Mouse (Mus musculus) left cerebral cortex, postnatal 4 days (tissue): ENCODE measurements around the gene Wnt8b. TPM values are rescaled to one million over a fixed set of nuclear protein-coding genes. Genes with fewer than 3 reads are reported as not detected.

ENCODE experiments used
- DNase-seq: peaks from one replicate; pipeline ENCODE4 v3.0.0-alpha.2; 2022
- intact Hi-C: fragments of 180-260 bp; cut with DNase I; formaldehyde crosslinking; loops from one replicate; pipeline ENCODE4 v1.15.1; 2025
- total RNA-seq, 2 experiments: library from RNA; stranded (reverse); gene quantifications; 2 replicates each; pipeline ENCODE4 v1.2.3; 2021

Gene Wnt8b
- total RNA-seq, 2 experiments from 2014 or later: 0.14 TPM; not detected in 1

DNA sequence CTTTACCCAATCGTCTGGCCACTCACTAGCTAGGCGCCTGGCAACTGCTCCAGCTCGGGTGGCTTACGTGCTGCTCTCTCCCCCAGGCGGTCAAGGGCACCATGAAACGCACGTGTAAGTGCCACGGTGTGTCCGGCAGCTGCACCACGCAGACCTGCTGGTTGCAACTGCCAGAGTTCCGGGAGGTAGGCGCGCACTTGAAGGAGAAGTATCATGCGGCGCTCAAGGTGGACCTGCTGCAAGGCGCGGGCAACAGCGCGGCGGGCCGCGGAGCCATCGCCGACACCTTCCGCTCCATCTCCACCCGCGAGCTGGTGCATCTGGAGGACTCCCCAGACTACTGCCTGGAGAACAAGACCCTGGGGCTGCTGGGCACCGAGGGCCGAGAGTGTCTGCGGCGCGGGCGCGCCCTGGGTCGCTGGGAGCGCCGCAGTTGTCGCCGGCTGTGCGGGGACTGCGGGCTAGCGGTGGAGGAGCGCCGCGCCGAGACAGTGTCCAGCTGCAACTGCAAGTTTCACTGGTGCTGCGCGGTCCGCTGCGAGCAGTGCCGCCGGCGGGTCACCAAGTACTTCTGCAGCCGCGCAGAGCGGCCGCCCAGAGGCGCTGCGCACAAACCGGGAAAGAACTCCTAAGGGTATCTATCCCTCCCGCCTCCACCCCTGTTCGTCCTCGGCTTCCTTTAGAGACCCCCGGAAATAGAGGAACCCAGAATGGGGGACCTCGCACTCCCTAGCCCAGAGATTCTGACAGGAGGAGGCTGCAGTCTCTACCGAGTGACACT, 18.4 kb downstream of the Wnt8b start:
- intact Hi-C loops: no loop called here
- peak; percentile 18 for DNase-seq

DNA sequence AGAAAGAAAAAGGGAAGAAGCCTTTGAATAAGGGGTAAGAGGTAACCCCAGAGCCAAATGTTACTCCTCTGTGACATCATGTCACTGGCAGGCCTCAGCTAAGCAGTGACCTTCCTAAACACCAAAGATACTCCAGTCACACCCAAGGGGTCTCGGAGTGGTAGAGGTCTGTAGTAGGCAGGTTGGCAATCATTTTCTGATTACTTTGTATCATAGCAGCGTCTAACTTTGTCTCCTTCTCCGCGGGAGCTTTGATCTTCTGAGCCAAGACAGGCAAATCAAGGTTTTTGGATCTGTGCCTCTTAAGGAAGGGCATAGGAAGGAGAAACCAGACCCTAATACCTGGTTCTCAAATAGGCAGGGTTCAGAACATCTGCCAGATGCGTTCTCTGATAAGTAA, 19.3 kb downstream of the Wnt8b start:
- no peak for DNase-seq

DNA sequence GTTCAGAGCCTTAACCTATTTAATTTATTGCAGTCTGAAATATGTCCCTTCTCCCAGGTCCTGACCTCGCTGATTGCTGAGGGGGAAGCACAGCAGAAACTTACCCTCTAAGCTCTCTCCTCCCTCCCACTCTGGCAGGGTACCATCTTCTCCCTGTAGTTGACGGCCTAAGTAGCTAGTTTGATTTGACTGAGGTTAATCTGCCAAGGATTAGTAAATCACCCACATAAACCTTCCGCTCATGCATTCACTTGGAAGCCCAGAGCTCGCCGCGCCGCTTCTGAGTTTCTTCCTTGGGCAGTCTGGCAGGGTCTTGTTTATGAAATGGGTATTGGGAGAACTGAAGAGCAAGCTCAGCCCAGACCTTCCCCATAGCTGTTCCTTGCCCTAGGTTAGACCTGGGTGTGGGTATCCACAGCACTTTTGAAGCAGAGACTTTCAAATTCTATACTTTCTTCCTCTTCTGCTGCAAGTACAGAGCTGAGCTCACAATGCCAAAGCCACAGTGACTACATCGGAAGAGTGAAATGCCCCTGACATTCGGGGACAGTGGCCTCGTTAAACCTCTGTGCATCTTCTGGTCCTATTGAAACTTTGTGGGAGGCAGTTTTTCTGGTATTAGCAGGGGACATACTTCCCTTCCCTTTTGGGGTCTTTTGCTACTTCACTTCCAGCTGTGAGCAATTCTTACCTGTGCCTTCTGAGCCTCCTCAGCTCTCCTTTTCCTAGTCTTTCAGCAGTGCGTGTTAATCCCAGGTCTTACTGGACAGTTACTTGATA, 20.0 kb downstream of the Wnt8b start:
- intact Hi-C loops: no loop called here
- DNase-seq: no peak

More for the DNA sequence above, 19.3 kb downstream of the Wnt8b start:
- intact Hi-C loops: no loop called here

DNA sequence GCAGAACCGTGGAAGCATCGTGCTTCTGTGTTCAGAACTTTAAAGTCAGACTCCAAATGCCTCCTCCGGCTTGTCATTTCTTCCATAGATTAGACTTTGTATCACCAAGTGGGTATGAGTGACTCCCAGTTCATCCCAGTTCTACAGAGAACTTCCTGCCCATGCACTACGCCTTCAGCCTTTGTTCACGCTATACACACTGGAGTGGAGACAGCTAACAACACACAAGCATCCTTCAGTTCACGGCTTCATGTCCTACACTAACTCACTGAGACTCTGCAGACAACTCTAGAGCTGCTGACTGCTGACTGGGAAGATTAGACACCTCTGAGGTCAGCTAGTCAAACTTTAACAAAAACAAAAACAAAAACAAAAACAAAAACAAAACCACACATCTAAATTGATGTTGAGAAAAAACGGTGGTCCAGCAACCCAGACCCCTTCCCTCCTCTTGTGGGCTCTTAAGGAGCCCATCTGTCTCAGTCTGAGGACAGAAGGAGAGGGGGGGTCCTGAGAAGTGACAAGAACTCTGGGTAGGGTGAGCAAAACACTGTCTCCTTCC, 20.7 kb downstream of the Wnt8b start:
- DNase-seq: no peak

DNA sequence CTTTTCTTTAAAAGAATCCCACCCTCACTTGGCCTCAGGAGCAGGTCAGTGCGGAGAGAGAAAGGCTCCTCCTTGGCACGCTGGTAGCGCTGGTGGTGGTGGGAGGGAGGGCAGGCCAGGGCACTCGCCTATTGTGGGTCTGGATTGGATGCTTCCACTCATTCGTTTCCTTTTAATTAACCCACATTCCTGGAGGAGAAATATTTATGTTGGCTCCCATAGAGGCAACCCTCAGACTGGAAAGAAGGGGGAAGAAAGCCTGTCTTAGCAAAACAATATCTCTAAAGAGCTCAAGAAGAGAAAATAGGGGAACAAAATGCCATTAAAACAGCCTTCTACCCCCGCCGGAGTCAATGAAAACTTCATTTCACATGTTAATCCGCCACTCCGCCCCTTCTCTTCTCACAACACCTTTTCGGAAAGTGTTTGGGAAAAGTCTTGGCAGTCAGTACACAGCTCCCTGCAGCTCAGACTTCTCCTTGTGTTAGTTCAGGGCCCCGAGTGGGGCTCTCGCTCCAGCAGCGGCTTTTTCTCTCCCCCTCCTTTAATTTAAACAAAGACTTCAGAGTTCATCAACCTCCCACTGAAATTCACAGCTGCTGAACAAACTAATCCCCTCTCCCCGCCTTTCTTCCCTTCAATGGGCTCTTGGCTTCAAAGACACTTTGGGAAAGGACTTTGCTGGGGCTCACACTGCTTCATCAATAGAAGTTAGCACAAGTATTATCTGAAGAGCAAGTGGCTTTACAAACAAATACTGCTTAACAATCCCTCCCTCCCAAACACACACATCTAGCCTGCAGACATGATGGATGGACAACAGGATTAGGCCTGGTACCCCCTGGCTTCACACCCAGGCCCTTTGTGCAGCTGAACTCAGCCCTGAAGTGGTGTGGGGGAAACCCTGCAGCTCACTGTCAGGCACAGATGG, 21.5 kb downstream of the Wnt8b start:
- intact Hi-C loops: no loop called here
- no peak for DNase-seq

More for the DNA sequence above, 20.7 kb downstream of the Wnt8b start:
- intact Hi-C loops: no loop called here

DNA sequence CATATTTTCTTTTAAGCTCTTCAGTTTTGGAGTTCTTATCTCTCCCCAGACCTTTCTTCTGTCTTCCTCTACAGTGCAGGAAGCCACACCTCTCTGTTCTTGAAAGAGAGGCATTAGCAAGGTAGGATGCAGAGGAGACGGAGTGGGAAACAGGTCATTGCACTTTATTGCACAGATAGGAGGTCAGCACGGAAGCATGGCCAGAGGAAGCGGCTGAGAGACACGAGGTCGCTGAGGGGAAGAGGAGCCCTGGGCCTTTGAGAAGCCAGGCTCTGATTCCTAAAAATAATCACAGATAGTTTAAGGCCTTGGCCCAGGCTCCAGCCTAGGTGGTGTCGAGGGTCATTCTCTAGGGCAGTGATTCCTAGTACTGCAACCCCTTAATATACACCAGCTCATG, 22.5 kb downstream of the Wnt8b start:
- DNase-seq: no peak
- intact Hi-C loops: no loop called here

DNA sequence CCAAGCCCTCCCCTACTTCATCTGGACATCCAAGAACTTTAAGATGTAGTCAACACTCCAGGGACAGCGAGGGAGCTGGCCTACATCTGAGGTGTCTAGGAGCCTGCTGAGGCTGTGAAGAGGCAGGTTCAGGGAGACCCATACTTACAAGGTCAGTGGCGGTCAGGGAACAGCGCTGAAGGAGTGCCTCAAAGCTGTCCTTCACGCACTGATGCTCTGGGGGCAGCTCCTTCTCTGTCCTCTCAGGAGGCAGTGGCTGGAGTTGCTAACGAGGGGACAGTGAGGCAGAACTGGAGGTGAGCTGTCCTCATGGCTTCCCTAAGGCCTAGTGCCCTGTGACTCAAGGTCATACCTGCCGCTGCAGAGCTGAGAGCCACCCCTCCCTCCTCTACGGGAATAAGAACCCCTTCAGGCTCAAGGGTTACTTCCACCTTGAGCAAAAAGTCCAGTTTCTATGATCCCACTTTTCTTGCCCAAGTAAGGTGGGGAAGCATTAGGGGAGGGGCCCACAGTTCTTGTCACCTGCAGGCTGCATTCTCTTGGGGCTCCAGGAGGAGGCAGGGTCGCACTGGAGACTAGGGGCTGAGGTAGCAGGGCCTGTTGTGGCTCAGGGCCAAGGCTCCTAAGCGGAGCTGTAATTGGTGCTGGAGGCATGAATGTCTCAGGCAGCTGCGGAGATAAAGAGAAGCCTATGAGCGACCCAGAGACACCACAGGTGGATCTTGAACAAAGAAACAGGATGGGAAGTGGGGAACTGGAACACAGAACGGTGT, 24.9 kb downstream of the Wnt8b start:
- intact Hi-C loops: no loop called here
- peak; percentile 30 for DNase-seq

DNA sequence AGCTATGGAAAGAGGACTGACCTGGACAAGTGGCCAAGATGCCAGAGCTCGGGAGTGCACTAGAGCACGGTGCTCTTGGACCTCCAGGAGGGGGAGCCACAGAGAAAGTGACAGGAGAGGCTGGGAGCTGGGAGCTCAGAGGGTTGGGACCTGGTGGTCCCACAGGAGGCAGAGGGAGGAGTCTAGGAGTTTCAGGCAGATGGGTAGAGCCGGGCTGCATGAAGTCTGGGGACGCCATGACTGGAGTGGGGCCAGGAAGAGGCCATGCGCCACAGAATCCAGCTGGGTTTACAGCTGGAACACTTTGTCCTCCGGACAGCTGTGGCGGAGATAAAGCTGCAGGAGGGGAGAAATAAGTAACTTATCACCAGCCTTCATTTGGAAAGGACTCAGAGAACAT, 25.9 kb downstream of the Wnt8b start:
- peak; percentile 35 for DNase-seq
- intact Hi-C loops: no loop called here

DNA sequence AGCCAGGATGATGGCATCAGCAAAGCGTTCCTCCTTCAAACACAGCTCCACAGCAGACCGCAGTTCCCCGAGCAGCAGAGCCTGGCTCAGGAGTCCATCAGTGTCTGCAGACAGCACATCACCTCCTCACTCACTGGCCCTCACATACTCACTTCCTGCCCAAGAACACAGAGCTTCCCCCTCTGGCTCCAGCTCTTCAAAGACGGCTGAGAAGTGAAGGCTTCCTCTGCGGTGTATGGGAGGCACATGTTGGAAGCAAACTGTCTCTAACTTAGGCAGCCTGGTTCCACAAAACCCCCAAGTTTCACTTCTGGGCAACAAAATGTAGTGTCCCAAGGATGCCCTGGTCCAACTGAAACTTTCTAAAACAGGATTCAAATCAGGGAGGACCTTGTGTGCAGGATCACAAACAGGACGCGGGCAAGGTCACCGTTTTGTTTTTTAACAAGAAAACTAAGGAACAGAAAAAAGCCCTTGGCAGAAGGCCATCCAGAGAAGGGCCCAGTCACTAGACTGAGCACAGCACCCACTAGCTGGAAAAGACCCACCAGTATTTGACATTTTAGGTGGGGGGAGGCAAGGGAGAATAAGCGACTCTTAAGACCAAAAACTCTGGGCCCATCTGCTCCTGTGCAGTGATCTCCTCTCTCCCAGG, 32.4 kb downstream of the Wnt8b start:
- intact Hi-C loops: no loop called here
- DNase-seq: no peak

DNA sequence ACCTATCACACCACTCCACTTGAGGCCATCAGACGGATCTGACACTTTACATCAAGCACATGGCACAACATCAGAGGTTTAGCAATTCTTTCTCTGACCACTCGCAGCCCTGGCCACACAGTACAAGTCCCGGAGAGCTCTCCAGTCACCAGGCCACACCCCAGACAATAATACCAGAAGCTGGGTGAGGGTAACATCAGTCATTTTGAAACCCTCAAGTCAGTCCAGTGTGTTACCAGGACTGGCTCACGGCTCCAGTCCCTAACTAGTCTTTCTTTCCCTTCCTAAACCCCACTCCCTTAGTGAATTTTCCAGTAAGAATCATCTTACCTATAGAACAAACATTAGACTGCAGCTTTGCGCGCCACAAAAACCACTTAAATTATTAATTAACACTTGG, 36.7 kb downstream of the Wnt8b start:
- intact Hi-C loops: no loop called here
- no peak for DNase-seq

DNA sequence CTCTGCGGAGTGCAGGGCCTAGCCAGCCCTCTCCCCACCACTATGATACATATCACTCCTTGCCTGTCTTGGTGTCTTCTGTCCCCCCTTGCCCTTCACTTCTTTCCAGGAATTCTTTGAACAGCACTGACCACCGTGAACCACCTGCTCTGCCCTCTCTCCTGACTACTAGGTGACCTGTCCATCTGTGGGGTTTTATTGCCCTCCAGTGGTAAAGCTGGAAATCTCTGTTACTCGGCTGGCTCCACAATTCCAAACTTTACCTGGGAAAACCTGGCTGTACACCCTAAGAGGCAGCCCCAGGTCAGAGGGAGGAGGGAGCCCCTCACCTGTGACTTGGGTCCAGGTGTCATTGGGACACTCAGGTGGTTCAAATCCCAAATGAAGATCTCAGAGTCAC, 42.1 kb downstream of the Wnt8b start:
- no peak for DNase-seq
- intact Hi-C loops: no loop called here

DNA sequence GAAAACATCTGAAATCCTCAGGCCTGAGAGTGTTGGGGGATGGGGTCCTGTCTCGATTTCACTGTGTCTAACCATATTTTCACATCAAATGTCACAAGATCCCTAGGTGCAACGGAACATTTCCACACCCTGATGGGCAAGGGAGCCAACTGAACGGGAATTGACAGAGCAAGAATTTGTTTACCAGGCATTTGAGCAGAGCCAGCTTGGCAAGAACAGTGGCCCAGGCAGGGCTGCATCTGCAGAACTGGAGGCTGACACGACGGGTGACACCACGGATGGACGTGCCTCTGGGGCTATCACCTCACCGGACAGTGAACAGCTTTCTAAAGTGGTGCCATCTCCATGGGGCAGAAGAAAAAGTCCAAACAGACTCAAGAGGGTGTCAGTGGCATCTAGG, 44.1 kb downstream of the Wnt8b start:
- intact Hi-C loops: no loop called here
- DNase-seq: no peak

DNA sequence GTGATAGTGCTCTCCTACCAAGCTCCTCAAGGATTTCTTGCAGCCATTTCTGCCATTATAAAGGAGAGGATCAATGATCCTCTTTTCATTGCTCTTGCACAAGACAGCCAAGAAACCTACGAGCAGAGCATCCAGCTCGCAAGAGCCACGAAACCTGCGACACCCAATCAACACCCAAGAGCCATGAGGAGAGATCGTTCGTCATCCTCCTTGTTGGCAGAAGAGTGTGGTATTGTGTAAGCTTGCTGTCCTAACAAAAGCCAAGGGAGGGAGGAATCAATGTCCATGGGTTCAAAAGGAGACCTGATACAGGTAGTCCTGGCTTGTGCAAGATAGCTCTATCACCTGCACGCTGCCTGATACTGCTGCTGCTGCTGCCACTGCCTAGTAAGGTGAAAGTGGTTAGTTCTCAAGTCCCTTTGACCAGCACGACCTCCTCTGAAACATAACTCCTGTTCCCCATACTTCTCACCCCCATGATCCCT, 49.5 kb downstream of the Wnt8b start:
- DNase-seq: no peak
- intact Hi-C loops: no loop called here

DNA sequence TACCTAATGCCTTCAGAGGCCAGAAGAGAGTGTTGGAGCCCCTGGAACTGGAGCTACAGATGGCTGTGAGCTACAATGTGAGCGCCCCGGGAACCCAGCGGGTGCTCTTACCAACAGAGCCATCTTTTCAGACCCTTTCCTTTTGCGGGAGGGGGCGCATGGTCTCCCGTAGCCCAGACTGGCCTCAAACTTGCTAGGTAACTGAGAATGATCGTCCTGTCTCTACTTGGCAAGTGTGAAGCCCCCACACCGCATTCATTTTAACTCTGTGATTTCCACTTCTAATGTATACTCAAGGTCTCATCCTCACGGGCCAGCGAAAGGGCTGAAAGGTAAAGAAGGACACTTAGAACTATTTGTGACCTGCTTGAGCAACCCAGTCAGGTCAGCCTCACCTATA, 51.1 kb downstream of the Wnt8b start:
- no peak for DNase-seq
- intact Hi-C loops: no loop called here

DNA sequence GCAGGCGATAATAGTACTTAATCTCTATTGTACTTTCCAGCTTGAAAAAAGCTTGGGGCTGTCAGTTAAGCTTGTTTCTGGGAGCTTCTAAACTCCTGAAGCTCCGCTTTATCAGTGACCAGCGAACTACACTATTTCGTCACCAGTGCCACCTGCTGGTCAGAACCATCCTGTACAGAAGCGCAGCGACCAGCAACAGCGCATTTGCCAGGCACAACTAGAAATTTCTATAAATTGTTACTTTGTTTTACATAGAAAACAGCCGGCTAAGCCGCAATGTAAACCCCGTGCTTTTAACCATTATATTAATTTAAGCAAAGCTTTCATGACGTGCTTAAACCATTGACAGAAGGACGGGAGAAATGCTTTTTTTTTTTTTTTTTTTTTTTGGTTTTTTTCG, 51.5 kb downstream of the Wnt8b start:
- intact Hi-C loops: no loop called here
- DNase-seq: peak; percentile 74

DNA sequence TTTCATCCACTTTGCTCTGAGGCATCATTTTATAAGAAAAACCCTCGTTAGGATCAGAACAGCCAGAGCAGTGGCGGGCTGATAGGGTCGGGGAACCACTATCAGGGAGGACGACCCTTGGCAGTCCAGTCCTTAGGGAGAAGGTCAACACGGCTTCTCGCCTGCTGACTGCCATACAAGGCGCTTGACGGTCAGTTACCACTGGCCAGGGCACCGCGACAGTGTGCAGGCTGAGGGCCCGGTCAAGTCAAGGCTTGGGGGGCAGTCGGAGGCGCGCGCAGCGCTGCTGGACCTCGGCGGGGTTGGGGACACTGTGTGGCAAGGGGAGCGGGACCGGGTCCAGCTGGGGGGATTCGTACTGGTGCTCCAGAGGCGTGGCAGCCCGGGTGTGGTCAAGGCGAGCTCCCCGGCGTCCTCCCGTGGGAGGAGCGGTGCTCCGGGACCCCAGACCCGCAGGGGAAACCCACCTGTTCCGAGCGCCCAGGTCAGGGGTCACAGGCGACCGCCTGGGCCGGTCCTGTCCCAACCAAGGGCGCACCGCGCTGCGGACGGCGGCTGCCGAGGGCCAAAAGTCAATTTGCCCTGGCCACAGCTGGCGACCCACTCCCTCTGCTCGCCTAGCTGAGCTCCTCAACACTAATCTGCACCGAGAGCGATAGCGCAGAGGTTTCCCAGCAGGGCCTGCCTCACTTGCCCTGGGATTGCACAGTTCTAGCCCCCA, 52.2 kb downstream of the Wnt8b start, which contains the start of gene Sec31b:
Gene Sec31b (minus strand): TSS at position 544 of the 721 bp plus-strand sequence.
- intact Hi-C loops: no loop called here
- DNase-seq: peak; percentile 37

DNA sequence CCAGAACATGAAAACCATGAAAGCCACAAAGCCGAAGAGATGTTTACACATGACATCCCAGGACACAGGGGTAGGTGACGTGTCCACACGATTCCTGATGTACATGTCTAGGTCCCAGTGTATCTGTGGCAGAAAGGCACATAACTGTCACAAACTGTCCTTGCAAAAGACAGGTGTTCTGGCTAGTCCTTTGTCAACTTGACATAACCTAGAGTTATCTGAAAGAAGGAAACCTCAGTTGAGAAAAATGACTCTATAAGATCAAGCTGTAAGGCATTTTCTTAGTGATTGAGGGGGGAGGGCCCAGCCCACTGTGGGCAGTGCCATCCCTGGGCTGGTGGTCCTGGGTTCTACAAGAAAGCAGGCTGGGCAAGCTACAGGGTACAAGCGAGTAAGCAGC, 59.5 kb downstream of the Wnt8b start, which contains the start of gene Gm20538:
Gene Gm20538 (minus strand): TSS at position 101 of the 400 bp plus-strand sequence.
- intact Hi-C loops: no loop called here
- DNase-seq: no peak

DNA sequence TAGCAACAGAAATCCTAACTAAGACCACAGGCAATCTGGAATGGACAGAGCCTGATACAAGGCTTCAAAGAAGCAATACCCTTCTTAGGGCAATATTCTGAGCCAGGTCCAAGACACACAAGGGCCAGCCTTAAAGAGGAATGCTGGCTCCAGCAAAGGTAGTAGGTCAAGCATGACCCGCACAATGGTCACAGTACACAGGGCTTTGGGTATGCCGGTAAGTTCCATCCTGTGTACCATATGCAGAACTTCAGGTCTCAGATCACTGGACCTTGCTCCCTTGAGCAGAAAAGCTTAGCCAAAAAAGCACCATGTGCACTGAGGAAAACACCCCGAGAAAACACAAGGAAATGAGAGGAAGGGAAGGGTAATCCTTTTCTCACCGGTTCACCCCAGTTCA, 60.0 kb downstream of the Wnt8b start:
- intact Hi-C loops: no loop called here
- DNase-seq: no peak

DNA sequence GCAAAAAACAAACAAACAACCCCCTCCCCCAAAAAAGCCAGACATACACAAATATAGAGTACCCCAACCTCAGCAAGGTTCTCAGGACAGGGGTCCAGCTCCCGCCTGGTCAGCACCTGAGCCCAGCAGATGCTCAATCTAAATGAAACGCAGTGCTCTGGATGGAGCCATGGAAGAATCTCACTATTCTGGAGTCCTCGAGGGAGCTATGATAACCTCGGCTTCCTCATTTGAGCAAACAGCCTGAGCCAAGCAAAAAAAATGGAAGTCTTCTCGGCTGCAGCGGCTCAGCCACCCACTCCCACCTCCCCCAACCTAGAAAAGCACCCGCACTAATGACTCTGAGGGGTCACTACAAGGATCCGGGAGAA, 61.2 kb downstream of the Wnt8b start:
- no peak for DNase-seq
- intact Hi-C loops: no loop called here
